Mouse (Mus musculus) heart, embryonic 14.5 days (tissue): Measurements from ENCODE around the gene Celsr2. TPM values are rescaled to one million over a fixed set of nuclear protein-coding genes. Genes with fewer than 3 reads are reported as not detected.
A peak's percentile ranks its signal among the peaks of the same experiment; 100 is the strongest.

Source experiments
- ATAC-seq: fragments of 200-750 bp; cut with Nextera tagmentation; 2 replicates; pipeline ENCODE4 v1.8.0; 2017; ENCODE audit warnings: low read depth, moderate TSS enrichment; ENCODE audit not compliant: insufficient number of reproducible peaks, insufficient read depth, low FRiP score
- H3K27ac ChIP-seq, 2 experiments: fragments of 200-500 bp in 1 of 2; fragments of 300-500 bp in 1 of 2; sonication (generic) in 1 of 2; replicated peaks in 1 of 2; 2 replicates each; pipeline ENCODE4 v1.5.1; 2012 to 2014; ENCODE audit warnings: low read depth in 2 of 2, low read length in 2 of 2, control low read depth in 1 of 2, mild to moderate bottlenecking in 1 of 2, mixed read lengths in 1 of 2; ENCODE audit not compliant: control insufficient read depth in 1 of 2, insufficient read depth in 1 of 2
- H3K27me3 ChIP-seq: fragments of 300-500 bp; sonication (generic); 2 replicates; pipeline ENCODE4 v1.6.1; 2014; ENCODE audit warnings: mild to moderate bottlenecking, low read length, control low read depth; ENCODE audit not compliant: control insufficient read depth, insufficient read depth
- H3K36me3 ChIP-seq: fragments of 300-500 bp; sonication (generic); 2 replicates; pipeline ENCODE4 v1.6.1; 2014; ENCODE audit warnings: mild to moderate bottlenecking, control low read depth, low read length, mixed read lengths; ENCODE audit not compliant: control insufficient read depth, insufficient read depth
- H3K4me1 ChIP-seq, 2 experiments: fragments of 200-500 bp in 1 of 2; fragments of 300-500 bp in 1 of 2; sonication (generic) in 1 of 2; 2 replicates each; pipeline ENCODE4 v1.6.1; 2012 to 2014; ENCODE audit warnings: low read length in 2 of 2, control low read depth in 1 of 2, mixed read lengths in 1 of 2; ENCODE audit not compliant: control insufficient read depth in 2 of 2, insufficient read depth in 2 of 2
- H3K4me2 ChIP-seq: fragments of 300-500 bp; sonication (generic); 2 replicates; pipeline ENCODE4 v1.6.1; 2014; ENCODE audit warnings: mild to moderate bottlenecking, low read length
- H3K4me3 ChIP-seq, 2 experiments: fragments of 200-500 bp in 1 of 2; fragments of 300-500 bp in 1 of 2; sonication (generic) in 1 of 2; 2 replicates each; pipeline ENCODE4 v1.5.1; 2012 to 2014; ENCODE audit warnings: low read length in 2 of 2, mild to moderate bottlenecking in 2 of 2, control low read depth in 1 of 2, low read depth in 1 of 2, moderate library complexity in 1 of 2; ENCODE audit not compliant: control insufficient read depth in 1 of 2, insufficient read depth in 1 of 2
- H3K9ac ChIP-seq: fragments of 300-500 bp; sonication (generic); 2 replicates; pipeline ENCODE4 v1.6.1; 2014; ENCODE audit warnings: mild to moderate bottlenecking, low read length
- H3K9me3 ChIP-seq: fragments of 300-500 bp; sonication (generic); 2 replicates; pipeline ENCODE4 v1.6.1; 2016; ENCODE audit warnings: low read length, control low read depth; ENCODE audit not compliant: control insufficient read depth
- WGBS: fragments of 180-500 bp; shearing (Covaris S2); extraction: QIAGEN DNeasy Blood & Tissue Kit; methylation state at CpG from one replicate; pipeline ENCODE4 v1.1.7; 2014; 5-methylcytosine and 5-hydroxymethylcytosine counted together
- polyA plus RNA-seq: library from polyadenylated mRNA; unstranded; fragments of >200 nt; fragmentation: Nextera tagmentation; extraction: Ambion mirVana; gene quantifications from 2 replicates; pipeline ENCODE4 v1.2.1, GENCODE M21; 2014

The Celsr2 gene
- polyA plus RNA-seq, 1 experiment from 2014 or later = 3.1 TPM

DNA sequence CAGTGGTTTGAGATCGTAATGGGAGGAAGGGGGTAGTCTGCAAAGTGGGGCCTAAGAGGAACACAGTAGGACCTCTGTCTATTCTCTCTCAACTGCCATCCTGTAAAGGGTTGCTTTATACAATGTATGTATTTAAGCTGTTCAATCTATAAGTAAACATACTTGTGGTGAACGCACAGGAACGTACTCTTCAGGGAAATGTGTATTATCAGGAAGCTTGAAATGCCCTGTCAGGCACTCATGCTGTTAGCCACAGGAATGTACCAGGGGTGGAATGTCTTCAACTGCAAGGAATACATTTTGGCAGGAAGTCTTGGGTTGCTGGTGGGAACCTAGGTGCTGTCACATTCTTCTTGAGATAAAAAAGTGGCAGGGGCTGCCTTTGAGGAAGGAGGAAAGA is 42.7 kb downstream of the Celsr2 start:
- WGBS = 30% methylated on average over 3 of the region's 3 CpGs

DNA sequence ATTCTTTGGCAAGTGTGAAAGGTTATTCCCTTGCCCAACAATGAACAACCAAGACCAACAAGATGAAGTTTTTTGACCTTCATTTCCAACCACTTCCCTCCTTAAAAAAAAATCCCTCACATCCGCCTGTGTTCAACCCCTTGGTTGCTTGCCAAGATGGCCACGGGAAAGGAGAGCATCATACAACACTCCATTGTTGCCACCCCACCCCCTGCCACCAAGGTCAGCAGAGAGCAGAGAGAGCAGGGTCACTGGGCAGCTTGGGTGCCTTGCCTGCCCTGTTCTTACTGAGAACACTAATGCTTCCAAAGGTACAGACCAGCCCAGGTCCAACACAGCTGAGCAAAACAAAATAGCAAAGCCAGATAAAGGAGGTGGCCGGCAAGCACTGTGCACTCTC is 43.1 kb downstream of the Celsr2 start:
- Histone ChIP-seq H3K4me3 (no peak overlapping the region), H3K9me3 (no peaks in the 10 kb centered on the region), H3K4me2 (no peak overlapping the region), H3K4me1 (peaks cover 15 to 21% of the 10 kb centered on the region in 2 experiments), H3K36me3 (no peaks in the 10 kb centered on the region), H3K27ac (no peak overlapping the region), H3K27me3 (no peaks in the 10 kb centered on the region; the same call in 1 of the 2 replicates), H3K9ac (no peak overlapping the region)
- 9% methylated on average over 3 of the region's 3 CpGs for WGBS
- ATAC-seq = no peak

More for the DNA sequence above, 42.7 kb downstream of the Celsr2 start:
- no peak overlapping the region for H3K27ac ChIP-seq
- no peak for ATAC-seq
- H3K9ac ChIP-seq = no peak overlapping the region
- peaks cover 14 to 21% of the 10 kb centered on the region in 2 experiments for H3K4me1 ChIP-seq
- no peaks in the 10 kb centered on the region; the same call in 1 of the 2 replicates for H3K27me3 ChIP-seq
- H3K4me3 ChIP-seq = no peak overlapping the region
- H3K36me3 ChIP-seq = no peaks in the 10 kb centered on the region
- no peaks in the 10 kb centered on the region for H3K9me3 ChIP-seq
- H3K4me2 ChIP-seq = no peak overlapping the region

DNA sequence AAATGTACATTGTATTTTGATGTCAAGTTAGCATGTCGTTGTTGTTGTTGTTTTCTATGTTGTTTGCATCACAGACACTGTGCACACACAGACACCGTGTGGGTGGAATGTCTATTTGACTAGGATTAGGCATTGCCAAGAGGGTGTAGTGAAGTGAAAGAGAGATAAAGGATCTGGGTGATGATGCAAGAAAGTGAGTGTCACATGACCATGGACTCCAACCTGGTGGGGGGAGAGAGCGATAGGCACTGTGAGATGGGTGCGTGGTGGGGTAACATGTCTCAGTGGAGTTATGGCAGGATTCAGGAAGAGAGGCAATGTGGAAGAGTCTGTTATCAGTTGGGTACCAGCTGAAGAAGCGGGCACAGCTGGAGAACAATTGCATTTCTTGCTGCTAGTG is 46.6 kb downstream of the Celsr2 start:
- H3K4me2 ChIP-seq = no peak overlapping the region
- H3K27ac ChIP-seq = no peak overlapping the region
- H3K4me1 ChIP-seq = peaks cover 33 to 37% of the 10 kb centered on the region in 2 experiments
- H3K9ac ChIP-seq = no peak overlapping the region
- 71% methylated on average over 5 of the region's 5 CpGs for WGBS
- ATAC-seq = no peak
- no peak overlapping the region for H3K4me3 ChIP-seq
- no peaks in the 10 kb centered on the region; the same call in 1 of the 2 replicates for H3K27me3 ChIP-seq
- no peaks in the 10 kb centered on the region for H3K36me3 ChIP-seq
- no peaks in the 10 kb centered on the region for H3K9me3 ChIP-seq

DNA sequence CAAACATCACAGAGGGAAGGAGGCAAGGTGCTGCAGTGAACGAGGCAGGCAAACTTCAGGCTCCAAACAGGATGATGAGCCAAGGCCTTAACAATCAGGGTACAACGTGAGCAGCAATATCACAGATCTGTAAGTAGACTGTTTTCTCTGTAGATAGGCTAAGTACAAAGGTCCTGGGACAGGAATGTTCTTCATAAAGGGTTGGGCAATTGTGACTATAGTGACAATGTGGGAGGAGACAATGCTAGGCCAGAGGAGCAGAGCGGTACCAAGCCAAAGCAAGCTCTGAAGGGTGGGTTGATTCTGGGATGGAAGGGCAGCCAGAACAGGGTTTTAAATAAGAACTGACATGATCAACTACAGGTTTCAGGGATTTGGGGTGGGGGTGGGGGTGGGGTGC is 47.5 kb downstream of the Celsr2 start:
- Histone ChIP-seq H3K4me3 (no peak overlapping the region), H3K4me2 (no peak overlapping the region), H3K9me3 (no peaks in the 10 kb centered on the region), H3K36me3 (no peaks in the 10 kb centered on the region), H3K9ac (no peak overlapping the region), H3K27ac (no peak overlapping the region), H3K4me1 (peaks cover 33 to 35% of the 10 kb centered on the region in 2 experiments), H3K27me3 (no peaks in the 10 kb centered on the region; the same call in 1 of the 2 replicates)
- 60% methylated on average over 3 of the region's 3 CpGs for WGBS
- ATAC-seq = no peak

DNA sequence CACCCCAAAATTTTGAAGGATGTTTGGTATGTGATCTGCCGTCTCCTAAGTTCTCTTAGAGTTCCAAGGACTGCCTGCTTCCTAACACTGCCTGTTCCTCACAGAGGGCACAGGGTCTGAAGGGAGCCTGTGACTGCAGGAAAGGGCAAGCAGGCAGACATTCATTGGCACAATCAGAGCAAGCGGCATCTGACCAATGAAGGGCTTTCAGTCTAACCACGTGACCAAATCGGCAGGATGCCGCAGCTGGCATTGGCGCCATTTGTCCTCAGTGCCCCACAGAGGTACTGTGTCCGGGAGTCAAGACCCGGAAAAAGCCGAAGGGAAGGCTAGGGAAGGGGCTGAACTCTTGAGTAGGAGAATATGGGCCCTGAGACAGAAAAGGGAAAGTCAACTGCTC is 48.2 kb downstream of the Celsr2 start:
- Histone ChIP-seq H3K9ac (no peak overlapping the region), H3K4me2 (peak overlapping the region; percentile 32; the same call in 1 of the 2 replicates), H3K9me3 (no peaks in the 10 kb centered on the region), H3K27ac (no peak overlapping the region), H3K4me1 (peaks cover 29% of the 10 kb centered on the region in 2 experiments), H3K27me3 (no peaks in the 10 kb centered on the region; the same call in 1 of the 2 replicates), H3K36me3 (no peaks in the 10 kb centered on the region), H3K4me3 (no peak overlapping the region)
- 57% methylated on average over 9 of the region's 9 CpGs for whole genome bisulfite sequencing
- ATAC-seq = no peak

DNA sequence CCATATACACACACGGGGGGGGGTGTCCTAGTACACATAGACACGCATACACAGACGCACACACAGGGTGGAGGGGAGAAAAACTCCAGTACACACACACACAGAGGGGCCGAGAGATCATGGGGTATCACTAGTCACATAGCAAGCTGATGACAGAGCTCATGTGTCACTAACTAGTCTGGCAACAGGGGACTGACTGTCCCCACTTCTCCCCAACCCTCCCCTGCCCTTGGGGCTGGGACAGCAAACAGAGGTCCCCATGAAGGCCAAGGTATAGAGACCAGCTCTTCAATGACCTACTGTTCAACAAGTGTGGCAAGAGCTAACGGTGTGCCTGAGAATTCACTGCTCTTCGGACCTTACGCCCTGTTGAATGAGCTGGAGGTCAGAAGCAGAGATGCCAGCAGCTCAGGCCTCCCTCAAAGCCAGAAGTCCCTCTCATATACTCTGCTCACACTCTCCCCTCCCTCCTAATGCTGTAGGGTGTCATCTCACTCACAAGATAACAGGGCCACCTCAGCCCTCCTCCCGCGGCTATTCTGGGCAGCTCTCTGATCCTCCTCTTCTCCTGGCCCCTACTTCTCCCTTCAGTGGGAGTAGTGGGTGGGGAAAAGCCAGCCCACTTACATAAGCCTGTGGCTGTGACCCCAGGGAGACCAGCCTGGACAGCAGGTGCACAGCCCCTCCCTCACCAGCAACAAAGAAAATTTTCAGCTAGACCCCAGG is 50.9 kb downstream of the Celsr2 start, which contains the start of gene Mybphl:
TSS of gene Mybphl (plus strand) at position 642 of the 726 bp plus-strand sequence.
- 19% methylated on average over 9 of the region's 9 CpGs for WGBS
- Histone ChIP-seq H3K27ac (peak within 1 kb of the TSS; percentile 76 to 77), H3K9ac (peak within 1 kb of the TSS; percentile 4), H3K9me3 (no peaks in the 10 kb centered on the region), H3K36me3 (no peaks in the 10 kb centered on the region), H3K4me1 (peaks cover 26 to 32% of the 10 kb centered on the region in 2 experiments), H3K27me3 (no peaks in the 10 kb centered on the region), H3K4me3 (peak within 1 kb of the TSS; percentile 2 to 17; a peak in 2 of 4 replicates), H3K4me2 (peak within 1 kb of the TSS; percentile 19)
- peak; percentile 57 for ATAC-seq

DNA sequence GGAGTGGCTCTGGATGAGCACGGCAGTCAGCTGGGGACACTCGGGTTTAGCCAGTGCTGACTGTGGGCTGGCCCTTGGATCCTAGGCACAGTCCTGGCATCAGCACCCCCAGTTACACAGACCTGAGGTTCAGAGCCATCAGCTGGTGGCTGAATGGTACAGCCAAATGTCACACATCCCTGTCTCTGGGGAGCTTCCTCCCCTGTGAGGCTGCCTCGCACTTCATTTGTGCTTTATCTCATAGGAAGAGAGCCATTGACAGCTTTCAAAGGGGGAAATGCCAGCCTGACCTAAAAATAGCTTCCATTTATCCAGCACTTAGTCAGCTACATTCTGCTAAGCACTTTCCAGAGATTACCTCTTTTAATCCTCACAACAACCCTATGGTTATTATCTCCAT is 51.7 kb downstream of the Celsr2 start:
- no peaks in the 10 kb centered on the region for H3K36me3 ChIP-seq
- H3K9ac ChIP-seq = no peak overlapping the region
- H3K4me2 ChIP-seq = 0 out of 2 replicates have a peak overlapping the region, but pooled peaks have one; percentile 3
- no peaks in the 10 kb centered on the region for H3K9me3 ChIP-seq
- no peaks in the 10 kb centered on the region for H3K27me3 ChIP-seq
- peak overlapping the region in 1 of 2 experiments; percentile 77; a peak in 2 of 4 replicates for H3K27ac ChIP-seq
- WGBS = 13% methylated on average over 3 of the region's 3 CpGs
- H3K4me1 ChIP-seq = peaks cover 26 to 32% of the 10 kb centered on the region in 2 experiments
- ATAC-seq = peak; percentile 58
- no peak overlapping the region for H3K4me3 ChIP-seq
